In genomic region chr17:70527101-70527500, GRCm38 (mm10) we compare ENCODE assay signal across 8 mouse cellular contexts.
DNase-seq lines count a peak whose midpoint lies in the region; ATAC-seq and TF ChIP-seq lines count a peak whose summit lies in the region.
"Had no signal": no experiment of that assay in that cellular context is flagged by ENCODE, and none has a peak within 500 bp of the region (broad histone marks: within the 10 kb centered on the region; RNA-seq: fewer than 3 reads in every experiment).

No protein-coding gene starts in this region.

- no peak overlapping the region for H3K9ac ChIP-seq in intestine, embryonic 16.5 days (ENCODE audit: low read depth, low read length)
- no peak overlapping the region for H3K9ac ChIP-seq in lung, embryonic 16.5 days (ENCODE audit: low read length)

- H3K4me1 ChIP-seq in bone marrow, adult 2 months (ENCODE audit: control insufficient read depth, insufficient read depth, low read length), result peaks cover 2% of the 10 kb centered on the region; the same call in 1 of the 2 replicates
- H3K4me1 ChIP-seq in intestine, embryonic 16.5 days (ENCODE audit: control insufficient read depth, insufficient read depth, low read length), result no peaks in the 10 kb centered on the region
- no peaks in the 10 kb centered on the region for H3K4me1 ChIP-seq in lung, embryonic 16.5 days (replicated peaks; ENCODE audit: control insufficient read depth, insufficient read depth, low read length)

- H3K4me3 ChIP-seq in bone marrow, adult 2 months (replicated peaks; ENCODE audit: control insufficient read depth, low read depth, low read length), result no peak overlapping the region
- H3K4me3 ChIP-seq in intestine, embryonic 16.5 days (ENCODE audit: low read length), result no peak overlapping the region
- no peak overlapping the region for H3K4me3 ChIP-seq in lung, embryonic 16.5 days (ENCODE audit: low read length)
- H3K4me3 ChIP-seq: myocyte had no signal

- H3K27me3 ChIP-seq in intestine, embryonic 16.5 days (replicated peaks; ENCODE audit: control insufficient read depth, insufficient read depth, low read length), result no peaks in the 10 kb centered on the region
- H3K27me3 ChIP-seq in lung, embryonic 16.5 days (ENCODE audit: control insufficient read depth, insufficient read depth, low read depth, low read length), result no peaks in the 10 kb centered on the region

- TF ChIP-seq POLR2A in bone marrow, adult 2 months (IDR thresholded peaks at IDR 0.05; ENCODE audit: borderline replicate concordance, control insufficient read depth, low read depth, low read length), result no peak

- peak; percentile 56 to 60 for DNase-seq in right cerebral cortex, postnatal 10 days (ENCODE audit: low spot score in 2 of 2)
- DNase-seq in right cerebral cortex, postnatal 4 days, result no peak
- peak; percentile 43 for DNase-seq in embryo, embryonic 9.5 days (ENCODE audit: extremely low spot score)
- DNase-seq in spleen, postnatal 14 days (ENCODE audit: low spot score in 2 of 2), result no peak

- no peak overlapping the region for H3K27ac ChIP-seq in bone marrow, adult 2 months (ENCODE audit: control insufficient read depth, insufficient read depth, low read depth, low read length, poor library complexity)
- H3K27ac ChIP-seq in intestine, embryonic 16.5 days (ENCODE audit: low read length), result no peak overlapping the region
- no peak overlapping the region for H3K27ac ChIP-seq in lung, embryonic 16.5 days (ENCODE audit: low read length)

- no peak overlapping the region for H3K4me2 ChIP-seq in intestine, embryonic 16.5 days (ENCODE audit: low read depth, low read length)
- H3K4me2 ChIP-seq in lung, embryonic 16.5 days (ENCODE audit: low read depth, low read length), result no peak overlapping the region

- peak; percentile 64 for TF ChIP-seq CTCF in bone marrow, adult 2 months (IDR thresholded peaks at IDR 0.05; ENCODE audit: control insufficient read depth, insufficient read depth, low read length)

- 18% methylated on average over 9 of the region's 9 CpGs for WGBS in bone marrow, adult 2 months
- WGBS in intestine, embryonic 16.5 days, result 30% methylated on average over 9 of the region's 9 CpGs
- WGBS in lung, embryonic 16.5 days, result 16% methylated on average over 9 of the region's 9 CpGs

- no peaks in the 10 kb centered on the region for H3K9me3 ChIP-seq in intestine, embryonic 16.5 days (ENCODE audit: control insufficient read depth, low read length)
- no peaks in the 10 kb centered on the region for H3K9me3 ChIP-seq in lung, embryonic 16.5 days (ENCODE audit: control insufficient read depth, low read length)

- no peaks in the 10 kb centered on the region for H3K36me3 ChIP-seq in intestine, embryonic 16.5 days (ENCODE audit: control insufficient read depth, insufficient read depth, low read length)
- H3K36me3 ChIP-seq in lung, embryonic 16.5 days (ENCODE audit: control insufficient read depth, insufficient read depth, low read length), result no peaks in the 10 kb centered on the region

- ATAC-seq in intestine, embryonic 16.5 days, result peak; percentile 31; the same call in 1 of the 2 replicates
- 0 out of 2 replicates have a peak, but pooled peaks have one; percentile 59 for ATAC-seq in lung, embryonic 16.5 days (ENCODE audit: low read depth)

Comparison
In these comparisons a context has a peak if more than half of its experiments do, and no peak if none do; other contexts are left out.
1. DNase-seq: peak in right cerebral cortex, postnatal 10 days (2 of 2) and embryo, embryonic 9.5 days (single experiment); none in right cerebral cortex, postnatal 4 days (single experiment) and spleen, postnatal 14 days (0 of 2).